Comparison of ENCODE assay signal across 15 mouse cellular contexts in genomic region chr2:20972180-20972579, GRCm38 (mm10).
"Had no signal": no experiment of that assay in that cellular context is flagged by ENCODE, and none has a peak within 500 bp of the region (broad histone marks: within the 10 kb centered on the region; RNA-seq: fewer than 3 reads in every experiment).

No protein-coding gene starts in this region.

- H3K4me2 ChIP-seq: limb, embryonic 12.5 days; neural tube, embryonic 15.5 days had no signal

- H3K9ac ChIP-seq: limb, embryonic 12.5 days; liver, embryonic 14.5 days; neural tube, embryonic 15.5 days had no signal

- H3K27ac ChIP-seq: limb, embryonic 12.5 days; liver, embryonic 14.5 days; midbrain, embryonic 10.5 days; neural tube, embryonic 15.5 days had no signal

- DNase-seq: kidney, adult 8-10 months; kidney, postnatal 25 days; layer of hippocampus, adult 9-11 months; liver; lung, adult 2 months; lung, postnatal 4 days; midbrain, embryonic 14.5 days; right cerebral cortex, adult 18-20 months; right cerebral cortex, postnatal 25 days; thymus, postnatal 36 days had no signal

- H3K4me3 ChIP-seq: limb, embryonic 12.5 days; midbrain, embryonic 10.5 days; myocyte; neural tube, embryonic 15.5 days had no signal

- H3K9me3 ChIP-seq: limb, embryonic 12.5 days; midbrain, embryonic 10.5 days; neural tube, embryonic 15.5 days had no signal

- H3K27me3 ChIP-seq: limb, embryonic 12.5 days; neural tube, embryonic 15.5 days had no signal

- H3K36me3 ChIP-seq: limb, embryonic 12.5 days; midbrain, embryonic 10.5 days; neural tube, embryonic 15.5 days had no signal
